Comparison of ENCODE assay signal across 9 mouse cellular contexts in genomic region chr1:75480036-75480435, GRCm38 (mm10). TPM values are rescaled to one million over a fixed set of nuclear protein-coding genes. Genes with fewer than 3 reads are reported as not detected.
DNase-seq lines count a peak whose midpoint lies in the region; ATAC-seq and TF ChIP-seq lines count a peak whose summit lies in the region.
"Had no signal": no experiment of that assay in that cellular context is flagged by ENCODE, and none has a peak within 500 bp of the region (broad histone marks: within the 10 kb centered on the region; RNA-seq: fewer than 3 reads in every experiment).

No protein-coding gene starts in this region.

- no peak for TF ChIP-seq EP300 in liver, postnatal 0 days (IDR thresholded peaks at IDR 0.05; ENCODE audit: low read depth)

- DNase-seq in heart, postnatal 10 days = no peak
- no peak for DNase-seq in ES-E14 (ENCODE audit: low read depth, low spot score)
- peak; percentile 13 for DNase-seq in liver, postnatal 0 days
- no peak for DNase-seq in spleen, postnatal 4 days (ENCODE audit: low spot score in 2 of 2)
- DNase-seq in left cerebral cortex, postnatal 4 days = no peak
- DNase-seq in gastrocnemius, adult 18-20 months (ENCODE audit: low spot score) = no peak

- H3K9me3 ChIP-seq in heart, embryonic 11.5 days (replicated peaks; ENCODE audit: control insufficient read depth, low read length) = no peaks in the 10 kb centered on the region
- no peaks in the 10 kb centered on the region for H3K9me3 ChIP-seq in ES-E14 (ENCODE audit: control insufficient read depth, insufficient read depth, low read depth, low read length)
- no peaks in the 10 kb centered on the region for H3K9me3 ChIP-seq in forebrain, embryonic 16.5 days (ENCODE audit: control insufficient read depth, low read length)
- no peaks in the 10 kb centered on the region for H3K9me3 ChIP-seq in liver, postnatal 0 days (ENCODE audit: low read length)

- no peak for ATAC-seq in heart, embryonic 11.5 days (replicated peaks; ENCODE audit: insufficient number of reproducible peaks, low FRiP score, low TSS enrichment)
- ATAC-seq in forebrain, embryonic 16.5 days = no peak
- ATAC-seq in liver, postnatal 0 days = no peak

- H3K9ac ChIP-seq in heart, embryonic 11.5 days (ENCODE audit: low read depth, low read length) = no peak overlapping the region
- no peak overlapping the region for H3K9ac ChIP-seq in ES-E14 (ENCODE audit: insufficient read depth, low read depth, low read length, poor library complexity, severe bottlenecking)
- H3K9ac ChIP-seq in forebrain, embryonic 16.5 days (replicated peaks; ENCODE audit: low read depth, low read length) = peak overlapping the region; percentile 73
- no peak overlapping the region for H3K9ac ChIP-seq in liver, postnatal 0 days (replicated peaks)

- H3K27ac ChIP-seq in heart, embryonic 11.5 days (ENCODE audit: low read depth, low read length) = no peak overlapping the region
- no peak overlapping the region for H3K27ac ChIP-seq in ES-E14 (ENCODE audit: insufficient read depth, low read depth, low read length, poor library complexity, severe bottlenecking)
- no peak overlapping the region; the same call in 1 of the 2 replicates for H3K27ac ChIP-seq in forebrain, embryonic 16.5 days (ENCODE audit: low read length)
- no peak overlapping the region for H3K27ac ChIP-seq in liver, postnatal 0 days (ENCODE audit: low read depth)

- peaks cover 55% of the 10 kb centered on the region for H3K27me3 ChIP-seq in heart, embryonic 11.5 days (ENCODE audit: control insufficient read depth, insufficient read depth, low read length)
- peaks cover 7% of the 10 kb centered on the region; the same call in 1 of the 2 replicates for H3K27me3 ChIP-seq in forebrain, embryonic 16.5 days (replicated peaks; ENCODE audit: control insufficient read depth, insufficient read depth, low read length)
- H3K27me3 ChIP-seq in liver, postnatal 0 days (ENCODE audit: insufficient read depth, low read length) = peaks cover 67% of the 10 kb centered on the region

- in situ Hi-C loops in ES-E14 (cut with MboI; ENCODE audit: low sequenced_read_pairs in 2 of 2, unreplicated experiment in 2 of 2) = no loop called here

- H3K4me2 ChIP-seq in heart, embryonic 11.5 days = peak overlapping the region; percentile 83
- peak overlapping the region; percentile 91 for H3K4me2 ChIP-seq in forebrain, embryonic 16.5 days (ENCODE audit: low read length)
- H3K4me2 ChIP-seq in liver, postnatal 0 days (ENCODE audit: low read depth, low read length) = peak overlapping the region; percentile 96

- H3K4me3 ChIP-seq in heart, embryonic 11.5 days (ENCODE audit: low read depth, low read length) = no peak overlapping the region; the same call in 1 of the 2 replicates
- H3K4me3 ChIP-seq in ES-E14 (ENCODE audit: insufficient read depth in 1 of 2, low read depth in 1 of 2, low read length in 2 of 2, poor library complexity in 1 of 2, severe bottlenecking in 1 of 2) = peak overlapping the region; percentile 61 to 63
- H3K4me3 ChIP-seq in forebrain, embryonic 16.5 days (replicated peaks; ENCODE audit: low read length) = peak overlapping the region; percentile 79
- no peak overlapping the region; the same call in 1 of the 2 replicates for H3K4me3 ChIP-seq in liver, postnatal 0 days (ENCODE audit: low read depth, low read length)

- TF ChIP-seq CTCF in liver, postnatal 0 days (IDR thresholded peaks at IDR 0.05; ENCODE audit: low read depth) = no peak

- peaks cover 17% of the 10 kb centered on the region for H3K36me3 ChIP-seq in heart, embryonic 11.5 days (ENCODE audit: control insufficient read depth, insufficient read depth, low read length)
- H3K36me3 ChIP-seq in ES-E14 (ENCODE audit: control insufficient read depth, insufficient read depth, low read length, poor library complexity, severe bottlenecking) = peaks cover 15% of the 10 kb centered on the region
- peaks cover 26% of the 10 kb centered on the region for H3K36me3 ChIP-seq in forebrain, embryonic 16.5 days (ENCODE audit: control insufficient read depth, insufficient read depth)
- 0 out of 2 replicates have a peak, but pooled peaks cover 3% of the 10 kb centered on the region for H3K36me3 ChIP-seq in liver, postnatal 0 days (replicated peaks; ENCODE audit: insufficient read depth, low read length)

- WGBS in heart, embryonic 11.5 days (ENCODE audit: insufficient replicate concordance) = 19% methylated on average over 13 of the region's 13 CpGs
- 15% methylated on average over 13 of the region's 13 CpGs for WGBS in forebrain, embryonic 16.5 days
- 22% methylated on average over 13 of the region's 13 CpGs for WGBS in liver, postnatal 0 days (ENCODE audit: insufficient replicate concordance)

- H3K4me1 ChIP-seq in heart, embryonic 11.5 days (ENCODE audit: control insufficient read depth, insufficient read depth, low read length) = peaks cover 27% of the 10 kb centered on the region
- H3K4me1 ChIP-seq in ES-E14 (ENCODE audit: control insufficient read depth in 2 of 2, insufficient read depth in 2 of 2, low read length in 2 of 2, poor library complexity in 1 of 2) = peaks cover 4 to 8% of the 10 kb centered on the region in 2 experiments; a peak in 2 of 4 replicates
- H3K4me1 ChIP-seq in forebrain, embryonic 16.5 days (replicated peaks; ENCODE audit: control insufficient read depth, insufficient read depth, low read length) = peaks cover 40% of the 10 kb centered on the region
- peaks cover 22% of the 10 kb centered on the region for H3K4me1 ChIP-seq in liver, postnatal 0 days (ENCODE audit: insufficient read depth)

- intact Hi-C loops in heart, postnatal 10 days (cut with DNase I) = no loop called here
- intact Hi-C loops in left cerebral cortex, postnatal 4 days (cut with DNase I) = no loop called here

TF ChIP-seq in ES-E14, 5 proteins besides CTCF, POLR2A, EP300 and RAD21:
- TF ChIP-seq CHD2 (IDR thresholded peaks at IDR 0.05; ENCODE audit: low read depth, low read length) = no peak
- no peak for TF ChIP-seq ZNF384 (IDR thresholded peaks at IDR 0.05; ENCODE audit: low read depth, low read length)
- TF ChIP-seq HCFC1 (IDR thresholded peaks at IDR 0.05; ENCODE audit: borderline replicate concordance, insufficient read depth, low read length) = no peak
- TF ChIP-seq MAFK (IDR thresholded peaks at IDR 0.05; ENCODE audit: insufficient read depth, low read depth, low read length) = no peak
- no peak for TF ChIP-seq ZC3H11A (IDR thresholded peaks at IDR 0.05; ENCODE audit: borderline replicate concordance, low read depth, low read length)

RNA-seq across cellular contexts. Expression of gene Tmem198, which starts 0.7 kb away (rescaled TPM):
- polyA plus RNA-seq in heart, embryonic 11.5 days (2014; fragmentation: Nextera tagmentation; extraction: Ambion mirVana) = 0.14 and 0.54 TPM in 2 replicates
- under 1 TPM; 0.38 to 0.52 TPM for total RNA-seq in heart, postnatal 10 days (2021)
- 1.6 TPM in 2 replicates for total RNA-seq in ES-E14 (2012; rRNA removed)
- 59.8 and 60.5 TPM in 2 replicates for polyA plus RNA-seq in forebrain, embryonic 16.5 days (2015; fragmentation: Nextera tagmentation; extraction: Ambion mirVana)
- polyA plus RNA-seq in liver, postnatal 0 days (2015; fragmentation: Nextera tagmentation; extraction: Ambion mirVana) = 0.08 TPM in 1 of 2 replicates, not detected in the other
- 10 to 100 TPM; 41.8 to 43.5 TPM for total RNA-seq in left cerebral cortex, postnatal 4 days (2021)
- under 1 TPM in 1 of 2 experiments, not detected in 1; 0.36 TPM for total RNA-seq in gastrocnemius, adult 18-20 months (2021)

RNA-seq across cellular contexts. Expression of gene Chpf, which starts 0.9 kb away (rescaled TPM):
- polyA plus RNA-seq in heart, embryonic 11.5 days (2014; fragmentation: Nextera tagmentation; extraction: Ambion mirVana) = 21.4 and 24.6 TPM in 2 replicates
- total RNA-seq in heart, postnatal 10 days (2021) = 10 to 100 TPM; 38.6 to 39.5 TPM
- 43.5 and 80.3 TPM in 2 replicates for total RNA-seq in ES-E14 (2012; rRNA removed)
- 28.1 and 29.2 TPM in 2 replicates for polyA plus RNA-seq in forebrain, embryonic 16.5 days (2015; fragmentation: Nextera tagmentation; extraction: Ambion mirVana)
- polyA plus RNA-seq in liver, postnatal 0 days (2015; fragmentation: Nextera tagmentation; extraction: Ambion mirVana) = 3.1 and 3.3 TPM in 2 replicates
- 10 to 100 TPM; 61.3 to 67.7 TPM for total RNA-seq in left cerebral cortex, postnatal 4 days (2021)
- total RNA-seq in gastrocnemius, adult 18-20 months (2021) = 1 to 10 TPM; 3.7 to 4.4 TPM

RNA-seq across cellular contexts. Expression of gene Obsl1, which starts 26.2 kb away (rescaled TPM):
- 98.8 and 102 TPM in 2 replicates for polyA plus RNA-seq in heart, embryonic 11.5 days (2014; fragmentation: Nextera tagmentation; extraction: Ambion mirVana)
- total RNA-seq in heart, postnatal 10 days (2021) = 100 to 1,000 TPM; 171 to 173 TPM
- total RNA-seq in ES-E14 (2012; rRNA removed) = 45.0 and 52.2 TPM in 2 replicates
- polyA plus RNA-seq in forebrain, embryonic 16.5 days (2015; fragmentation: Nextera tagmentation; extraction: Ambion mirVana) = 19.6 and 21.6 TPM in 2 replicates
- 3.4 and 4.5 TPM in 2 replicates for polyA plus RNA-seq in liver, postnatal 0 days (2015; fragmentation: Nextera tagmentation; extraction: Ambion mirVana)
- total RNA-seq in left cerebral cortex, postnatal 4 days (2021) = 10 to 100 TPM; 39.3 to 46.6 TPM
- 10 to 100 TPM; 25.0 to 30.0 TPM for total RNA-seq in gastrocnemius, adult 18-20 months (2021)

RNA-seq across cellular contexts. Expression of gene Inha, which starts 26.8 kb away (rescaled TPM):
- 4.0 and 4.8 TPM in 2 replicates for polyA plus RNA-seq in heart, embryonic 11.5 days (2014; fragmentation: Nextera tagmentation; extraction: Ambion mirVana)
- 1 to 10 TPM; 5.1 to 8.5 TPM for total RNA-seq in heart, postnatal 10 days (2021)
- 0.80 and 1.6 TPM in 2 replicates for total RNA-seq in ES-E14 (2012; rRNA removed)
- 13.7 and 18.1 TPM in 2 replicates for polyA plus RNA-seq in forebrain, embryonic 16.5 days (2015; fragmentation: Nextera tagmentation; extraction: Ambion mirVana)
- 0.33 and 0.36 TPM in 2 replicates for polyA plus RNA-seq in liver, postnatal 0 days (2015; fragmentation: Nextera tagmentation; extraction: Ambion mirVana)
- 10 to 100 TPM; 42.4 to 42.8 TPM for total RNA-seq in left cerebral cortex, postnatal 4 days (2021)
- total RNA-seq in gastrocnemius, adult 18-20 months (2021) = 1 to 10 TPM; 1.1 to 1.7 TPM
- total RNA-seq: common myeloid progenitor, adult 5-6 weeks had no signal

RNA-seq across cellular contexts. Expression of gene Asic4, which starts 29.8 kb away (rescaled TPM):
- polyA plus RNA-seq in heart, embryonic 11.5 days (2014; fragmentation: Nextera tagmentation; extraction: Ambion mirVana) = 0.11 TPM in 2 replicates
- not detected for total RNA-seq in heart, postnatal 10 days (2021)
- not detected in 2 replicates for total RNA-seq in ES-E14 (2012; rRNA removed)
- polyA plus RNA-seq in forebrain, embryonic 16.5 days (2015; fragmentation: Nextera tagmentation; extraction: Ambion mirVana) = 4.0 and 7.2 TPM in 2 replicates
- polyA plus RNA-seq in liver, postnatal 0 days (2015; fragmentation: Nextera tagmentation; extraction: Ambion mirVana) = not detected in 2 replicates
- total RNA-seq in left cerebral cortex, postnatal 4 days (2021) = 10 to 100 TPM in 1 of 2 experiments, 1 to 10 TPM in 1; 8.6 to 10.2 TPM
- not detected for total RNA-seq in gastrocnemius, adult 18-20 months (2021)
- total RNA-seq: common myeloid progenitor, adult 5-6 weeks had no signal

Comparison
In these comparisons a context has a peak if more than half of its experiments do, and no peak if none do; other contexts are left out.
1. H3K4me3 ChIP-seq: peak in ES-E14 (2 of 2) and forebrain, embryonic 16.5 days (single experiment); none in heart, embryonic 11.5 days (single experiment) and liver, postnatal 0 days (single experiment).
2. RNA of gene Tmem198, which starts 0.7 kb away (total RNA-seq): 41.8 to 43.5 TPM in left cerebral cortex, postnatal 4 days; 1.6 TPM in ES-E14, 0.38 to 0.52 TPM in heart, postnatal 10 days and 0.36 TPM in gastrocnemius, adult 18-20 months; every median in the first group is over 10 times any median in the second.
3. Peak in every context shown above with its lines, with median percentiles within 50 percentile points of each other: H3K4me2 ChIP-seq.